Mouse (Mus musculus): ENCODE data around the gene 1700020A23Rik. TPM values are rescaled to one million over a fixed set of nuclear protein-coding genes. Genes with fewer than 3 reads are reported as not detected.
"Not testable (repeated sequence)": the region's sequence is repeated elsewhere in the genome, so short reads cannot be mapped to it uniquely, and the experiment has no call there.

1700020A23Rik gene
- not detected for total RNA-seq (2021)

DNA sequence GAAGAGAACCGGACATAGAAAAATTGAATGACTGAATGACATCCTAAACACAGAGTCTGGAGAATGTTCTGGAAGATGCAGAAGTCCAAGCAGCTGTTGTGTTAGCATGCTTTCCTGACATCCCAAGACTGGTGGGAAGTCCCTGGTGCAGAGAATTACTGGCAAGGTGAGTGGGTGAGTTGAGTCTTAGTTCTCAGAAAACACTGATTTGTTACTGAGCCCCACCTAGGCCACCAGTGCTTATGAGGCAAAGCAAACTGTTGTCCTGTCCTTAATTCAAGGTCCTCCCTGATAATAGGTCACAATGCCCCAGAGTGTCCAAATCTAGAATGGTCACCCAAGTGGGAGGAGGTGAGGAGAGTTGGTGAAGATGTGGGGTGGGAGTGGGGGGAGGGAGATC lies at the start of gene 1700020A23Rik, which contains the start of gene Gm28372:
Gene 1700020A23Rik (plus strand): TSS at position 321 of the 400 bp plus-strand sequence.
Gene Gm28372 (plus strand): TSS at position 301 of the 400 bp plus-strand sequence.
- DNase-seq (ENCODE audit: low spot score in 2 of 2), result no peak
- intact Hi-C loops (cut with DNase I), result no loop called here

GRCm38 (mm10) chr2:130357551-130357950 lies 47.5 kb upstream of the 1700020A23Rik start:
- no peak for DNase-seq (ENCODE audit: low spot score in 2 of 2)
- intact Hi-C loops (cut with DNase I), result no loop called here

- intact Hi-C loops (cut with DNase I), result no loop called here
- no peak for DNase-seq (ENCODE audit: low spot score in 2 of 2)
Measured at GRCm38 (mm10) chr2:130358852-130359251, 46.2 kb upstream of the 1700020A23Rik start.

DNA sequence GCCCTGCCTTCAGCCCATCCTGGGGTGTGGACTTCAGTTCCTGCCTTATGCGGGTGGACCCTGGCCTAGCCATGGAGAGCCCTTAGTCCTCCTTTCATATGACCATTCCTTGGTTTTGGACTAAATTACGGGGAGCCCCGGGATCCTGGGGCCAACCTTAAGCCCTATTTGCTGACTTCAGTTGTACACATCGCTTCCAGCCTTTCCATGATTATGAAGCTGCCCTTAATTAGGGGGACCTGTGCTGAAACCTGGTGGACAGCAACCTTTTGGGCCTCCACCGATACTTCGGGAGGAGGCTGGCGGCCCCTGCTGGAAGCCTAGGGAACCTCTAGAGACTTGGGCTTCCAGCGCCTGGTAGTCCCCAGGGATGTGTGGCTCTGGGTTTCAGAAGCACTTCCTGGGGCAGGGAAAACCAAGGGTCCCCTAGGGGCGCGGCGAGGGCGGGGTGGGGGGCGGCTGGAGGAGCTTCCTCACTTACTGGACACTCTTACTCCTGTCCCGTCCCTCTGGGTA lies 42.5 kb upstream of the 1700020A23Rik start:
- peak in 1 of 2 experiments; percentile 35 for DNase-seq (ENCODE audit: low spot score in 2 of 2)
- intact Hi-C loops (cut with DNase I), result loop anchor here (2.0 kb wide), 1 partner anchor 68 kb away; the partner anchor contains the start of gene Ebf4

DNA sequence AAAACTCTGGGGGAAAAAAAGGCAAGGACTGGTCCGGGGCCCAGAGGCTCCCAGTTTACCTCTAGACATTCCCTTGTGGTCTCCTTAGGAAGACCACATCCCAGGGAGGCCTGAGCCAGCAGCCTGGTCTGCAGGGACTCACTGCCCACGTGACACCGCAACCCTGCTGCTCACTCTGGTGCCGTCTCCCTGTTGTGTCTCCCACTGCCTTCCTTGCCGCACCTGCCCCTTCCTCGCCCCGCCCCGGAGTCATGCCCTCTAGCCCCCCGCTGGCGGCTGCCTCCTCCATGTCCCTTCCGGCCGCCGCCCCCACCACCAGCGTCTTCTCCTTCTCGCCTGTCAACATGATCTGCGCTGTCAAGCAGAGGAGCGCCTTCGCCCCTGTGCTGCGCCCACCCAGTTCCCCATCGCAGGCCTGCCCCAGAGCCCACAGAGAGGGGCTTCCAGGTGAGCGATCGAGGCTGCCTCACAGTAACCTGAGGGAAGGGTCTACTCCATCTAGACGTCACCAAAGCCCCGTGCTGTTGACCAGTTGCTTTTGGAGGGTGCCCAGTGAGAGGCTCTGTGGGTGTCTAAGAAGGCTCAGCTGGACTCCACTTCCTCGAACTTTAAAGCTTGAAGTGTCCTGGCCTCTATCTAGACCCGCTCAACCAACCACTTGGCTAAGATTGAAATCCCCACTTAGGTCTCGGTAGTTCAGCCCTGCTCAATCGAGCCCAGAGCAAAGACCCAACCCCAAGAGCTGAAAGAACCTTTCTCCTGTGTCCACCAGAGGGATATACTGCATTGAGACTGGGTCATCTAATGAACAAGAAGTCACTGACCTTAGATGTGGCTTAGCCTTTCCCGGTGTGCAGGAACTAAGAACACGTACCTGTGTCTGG lies 39.6 kb upstream of the 1700020A23Rik start:
- intact Hi-C loops (cut with DNase I), result no loop called here
- no peak for DNase-seq (ENCODE audit: low spot score in 2 of 2)

DNA sequence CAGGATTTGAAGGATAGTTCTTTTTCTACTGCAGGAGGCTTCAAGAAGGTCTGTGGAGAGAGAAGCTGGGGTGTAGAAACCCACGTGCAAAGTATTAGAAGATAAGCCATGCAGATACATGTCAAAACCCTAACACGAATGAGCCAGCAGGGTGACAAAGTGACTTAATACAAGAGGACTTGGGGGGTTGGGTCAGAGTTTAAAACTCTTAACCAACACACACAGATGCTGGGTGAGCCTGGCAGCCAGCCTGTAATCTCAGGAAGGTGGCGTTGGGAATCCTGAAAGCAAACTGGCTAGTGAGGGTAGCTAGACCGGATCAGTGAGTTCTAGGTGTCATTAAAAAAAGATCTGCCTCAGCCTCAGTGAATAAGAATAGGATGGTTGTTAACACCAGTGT lies 37.7 kb upstream of the 1700020A23Rik start:
- no peak for DNase-seq (ENCODE audit: low spot score in 2 of 2)
- intact Hi-C loops (cut with DNase I), result no loop called here

- intact Hi-C loops (cut with DNase I); DNase-seq (ENCODE audit: low spot score in 2 of 2): not testable (repeated sequence)
Measured at GRCm38 (mm10) chr2:130373026-130373425, 32.0 kb upstream of the 1700020A23Rik start.

- intact Hi-C loops (cut with DNase I), result no loop called here
- no peak for DNase-seq (ENCODE audit: low spot score in 2 of 2)
Measured at GRCm38 (mm10) chr2:130374951-130375350, 30.1 kb upstream of the 1700020A23Rik start.

DNA sequence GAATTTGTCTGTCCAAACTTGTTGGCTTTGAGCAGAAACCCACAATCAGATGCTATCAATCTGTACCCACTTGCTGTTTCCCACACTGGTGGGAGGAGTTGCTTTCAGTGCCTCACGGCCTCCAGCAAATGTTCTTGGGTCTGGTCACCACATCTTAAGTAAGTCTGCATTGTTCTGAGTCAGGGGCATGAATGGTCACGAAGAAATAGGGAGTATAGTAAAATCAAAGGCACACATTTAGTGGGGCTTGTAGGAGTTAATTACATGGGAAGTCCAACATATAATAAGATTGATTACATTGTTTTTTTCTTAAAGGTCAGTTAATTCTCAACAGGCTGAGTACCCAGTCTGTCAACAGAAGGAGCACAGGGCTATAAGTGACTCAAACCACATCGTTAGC lies 21.9 kb upstream of the 1700020A23Rik start:
- intact Hi-C loops (cut with DNase I), result no loop called here
- no peak for DNase-seq (ENCODE audit: low spot score in 2 of 2)

DNA sequence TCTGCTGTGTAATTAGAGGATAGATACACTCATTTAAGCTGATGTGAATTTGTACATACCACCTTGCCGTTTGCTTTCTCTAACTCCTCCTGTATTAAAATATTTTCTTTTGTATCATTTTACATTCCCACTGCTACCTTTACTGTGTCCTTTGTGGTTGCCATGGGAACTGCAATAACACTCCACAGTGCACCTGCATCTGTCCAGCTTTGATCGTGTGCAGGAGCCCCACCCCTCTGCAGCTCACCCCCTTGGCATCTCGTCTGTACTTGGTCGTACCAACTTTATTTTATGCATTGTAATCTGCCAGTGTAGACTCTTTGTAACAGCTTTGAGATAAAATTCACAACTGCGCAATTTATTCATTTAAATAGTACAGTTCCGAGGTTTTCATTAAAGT lies 21.2 kb upstream of the 1700020A23Rik start:
- intact Hi-C loops (cut with DNase I), result no loop called here
- DNase-seq (ENCODE audit: low spot score in 2 of 2), result no peak

DNA sequence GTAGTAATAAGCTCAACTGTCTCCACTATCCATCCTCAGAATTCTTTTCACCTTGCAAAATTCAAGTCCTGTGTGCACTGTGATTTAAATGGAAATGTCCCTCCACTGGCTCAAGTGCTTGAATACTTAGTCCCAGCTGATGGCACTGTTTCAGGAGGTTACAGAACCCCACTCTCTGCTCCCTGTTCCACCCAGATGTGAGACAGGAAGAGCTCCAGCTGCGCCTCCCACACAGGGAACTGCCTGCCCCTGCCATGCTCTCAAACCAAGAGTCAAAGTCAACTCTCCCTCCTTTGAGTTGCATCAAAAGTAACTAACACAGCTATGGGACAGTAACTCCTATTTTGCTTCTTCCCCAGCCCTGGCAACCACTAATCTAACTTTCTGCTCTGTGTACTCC lies 18.8 kb upstream of the 1700020A23Rik start:
- intact Hi-C loops (cut with DNase I), result no loop called here

GRCm38 (mm10) chr2:130388796-130389195 lies 16.3 kb upstream of the 1700020A23Rik start:
- intact Hi-C loops (cut with DNase I), result no loop called here

More for the DNA sequence above, 18.8 kb upstream of the 1700020A23Rik start:
- DNase-seq (ENCODE audit: low spot score in 2 of 2), result no peak

DNA sequence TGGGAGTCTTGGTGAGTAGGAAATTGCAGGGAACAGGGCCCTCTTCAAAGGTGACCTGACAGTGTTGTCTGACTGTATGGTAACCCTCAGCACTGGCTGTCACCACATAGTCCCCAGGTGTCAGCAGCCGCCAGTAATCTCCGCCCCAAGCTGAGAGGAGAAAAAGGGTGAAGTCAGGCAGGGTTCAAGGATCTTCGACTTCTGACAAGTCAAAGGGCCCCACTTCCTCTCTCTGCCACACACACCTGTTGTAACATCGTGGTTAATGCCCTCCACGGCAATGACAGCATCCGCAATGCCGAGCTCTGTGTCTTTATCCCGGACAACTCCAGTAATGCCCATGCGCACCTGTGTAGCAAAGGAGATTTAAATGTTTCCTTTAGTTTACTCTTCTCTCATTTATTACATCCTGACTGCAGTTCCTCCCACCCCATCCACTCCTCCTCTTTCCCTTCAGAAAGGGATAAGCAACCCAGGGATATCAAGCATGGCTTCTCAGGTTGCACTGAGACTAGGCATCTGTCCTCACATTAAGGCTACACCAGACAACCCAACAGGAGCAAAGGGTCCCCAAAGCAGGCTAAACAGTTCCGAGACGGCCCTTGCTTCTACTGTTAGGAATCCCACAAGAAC lies 13.9 kb upstream of the 1700020A23Rik start:
- no peak for DNase-seq (ENCODE audit: low spot score in 2 of 2)
- intact Hi-C loops (cut with DNase I), result no loop called here

More at GRCm38 (mm10) chr2:130388796-130389195, 16.3 kb upstream of the 1700020A23Rik start:
- no peak for DNase-seq (ENCODE audit: low spot score in 2 of 2)

GRCm38 (mm10) chr2:130392836-130393235 lies 12.2 kb upstream of the 1700020A23Rik start:
- no peak for DNase-seq (ENCODE audit: low spot score in 2 of 2)
- intact Hi-C loops (cut with DNase I), result no loop called here

DNA sequence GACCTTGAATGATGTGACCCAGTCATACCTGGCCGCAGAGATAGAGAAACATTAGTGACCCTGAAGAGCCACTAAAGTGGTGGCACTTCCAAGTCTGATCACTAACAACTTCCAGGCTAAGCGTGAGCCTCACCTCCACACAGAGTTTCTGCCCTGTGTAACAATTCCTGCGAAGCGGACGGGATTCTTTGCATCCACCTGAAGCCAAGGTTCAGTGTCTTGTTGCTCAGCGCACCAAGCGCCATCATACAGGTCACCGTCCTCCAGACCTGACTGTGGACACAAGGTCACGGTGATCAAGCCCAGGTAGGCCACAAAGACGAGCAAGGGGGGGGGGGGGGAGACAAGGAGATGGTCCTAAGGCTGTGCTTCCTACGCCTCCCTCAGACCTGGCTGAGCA lies 9.4 kb upstream of the 1700020A23Rik start:
- intact Hi-C loops (cut with DNase I), result no loop called here

DNA sequence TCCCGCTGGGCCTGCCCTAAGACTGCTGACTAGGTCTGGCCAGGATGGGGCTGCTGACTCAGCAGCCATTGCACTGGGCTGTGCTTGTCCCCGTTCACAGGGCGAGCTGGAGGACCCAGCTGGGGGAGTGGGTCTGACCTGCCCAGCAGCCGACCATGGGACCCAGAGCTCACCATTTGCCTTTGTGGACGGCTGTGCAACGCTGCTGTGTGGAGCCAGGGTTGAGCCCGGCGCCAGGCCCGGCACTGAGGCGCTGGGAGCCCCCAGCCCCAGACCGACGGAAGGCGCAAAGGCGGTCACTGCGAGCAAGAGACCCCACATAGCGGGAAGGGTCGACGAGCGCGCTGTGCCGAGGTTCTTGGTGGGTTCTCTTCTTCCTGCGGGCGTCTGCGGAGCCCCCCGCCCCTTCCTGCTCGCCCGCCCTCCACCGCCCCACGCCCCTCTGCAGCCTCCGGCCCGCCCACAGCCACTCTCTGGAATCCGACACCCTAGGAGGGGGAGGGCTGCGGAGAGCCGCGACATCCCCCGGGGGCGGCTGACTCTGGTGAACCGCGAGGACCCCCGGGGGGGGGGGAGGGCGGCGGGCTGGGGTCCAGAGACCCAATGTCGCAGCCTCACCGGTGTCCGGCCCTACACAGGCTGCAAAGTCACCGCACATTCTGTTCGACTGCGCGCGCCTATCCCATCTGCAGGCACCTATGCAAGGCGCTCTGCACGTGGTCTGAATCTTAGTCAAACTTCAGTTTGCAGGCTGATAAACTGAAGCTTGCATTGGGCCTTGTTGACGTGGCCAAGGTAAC lies 7.7 kb upstream of the 1700020A23Rik start, which contains the start of gene Cpxm1:
Gene Cpxm1 (minus strand): TSS at position 389 of the 800 bp plus-strand sequence.
- intact Hi-C loops (cut with DNase I), result no loop called here
- DNase-seq (ENCODE audit: low spot score in 2 of 2), result no peak

More for the DNA sequence above, 9.4 kb upstream of the 1700020A23Rik start:
- no peak for DNase-seq (ENCODE audit: low spot score in 2 of 2)

DNA sequence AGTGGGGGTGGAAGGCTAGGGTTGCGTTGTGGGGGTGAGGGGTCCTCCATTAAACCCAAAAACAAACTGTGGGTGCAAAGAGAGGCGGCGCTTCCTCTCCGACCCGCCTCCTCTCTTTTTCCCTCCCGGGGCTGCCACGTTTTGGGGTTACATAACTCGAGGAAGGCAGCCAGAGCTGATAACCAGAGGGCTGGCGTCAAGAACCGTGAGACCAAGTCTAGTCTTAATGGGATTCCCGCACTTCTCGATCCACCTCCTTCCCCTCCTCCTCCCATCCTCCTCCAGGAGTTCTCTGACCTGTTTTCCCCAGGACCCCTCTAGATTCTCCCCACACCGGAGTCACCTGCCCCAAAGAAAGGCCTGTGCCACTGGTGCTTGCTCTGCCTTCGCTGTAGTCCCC lies 7.0 kb upstream of the 1700020A23Rik start:
- no peak for DNase-seq (ENCODE audit: low spot score in 2 of 2)
- intact Hi-C loops (cut with DNase I), result no loop called here

GRCm38 (mm10) chr2:130400046-130400445 lies 5.0 kb upstream of the 1700020A23Rik start:
- DNase-seq (ENCODE audit: low spot score in 2 of 2), result no peak
- intact Hi-C loops (cut with DNase I), result no loop called here

- intact Hi-C loops (cut with DNase I), result no loop called here
- DNase-seq (ENCODE audit: low spot score in 2 of 2), result no peak
Measured at GRCm38 (mm10) chr2:130401891-130402290, 3.2 kb upstream of the 1700020A23Rik start.

GRCm38 (mm10) chr2:130406178-130406577 lies 1.1 kb downstream of the 1700020A23Rik start, which contains the start of gene Tmem239:
TSS of gene Tmem239 (plus strand) at chr2:130406478.
- intact Hi-C loops (cut with DNase I), result no loop called here

More at GRCm38 (mm10) chr2:130406178-130406577, 1.1 kb downstream of the 1700020A23Rik start, which contains the start of gene Tmem239:
- no peak for DNase-seq (ENCODE audit: low spot score in 2 of 2)
